Mouse (Mus musculus): Measurements from ENCODE around the gene Tnks1bp1. TPM values are rescaled to one million over a fixed set of nuclear protein-coding genes. Genes with fewer than 3 reads are reported as not detected.

The Tnks1bp1 gene
- polyA plus RNA-seq, 1 experiment from 2014 or later = 35.5 TPM

DNA sequence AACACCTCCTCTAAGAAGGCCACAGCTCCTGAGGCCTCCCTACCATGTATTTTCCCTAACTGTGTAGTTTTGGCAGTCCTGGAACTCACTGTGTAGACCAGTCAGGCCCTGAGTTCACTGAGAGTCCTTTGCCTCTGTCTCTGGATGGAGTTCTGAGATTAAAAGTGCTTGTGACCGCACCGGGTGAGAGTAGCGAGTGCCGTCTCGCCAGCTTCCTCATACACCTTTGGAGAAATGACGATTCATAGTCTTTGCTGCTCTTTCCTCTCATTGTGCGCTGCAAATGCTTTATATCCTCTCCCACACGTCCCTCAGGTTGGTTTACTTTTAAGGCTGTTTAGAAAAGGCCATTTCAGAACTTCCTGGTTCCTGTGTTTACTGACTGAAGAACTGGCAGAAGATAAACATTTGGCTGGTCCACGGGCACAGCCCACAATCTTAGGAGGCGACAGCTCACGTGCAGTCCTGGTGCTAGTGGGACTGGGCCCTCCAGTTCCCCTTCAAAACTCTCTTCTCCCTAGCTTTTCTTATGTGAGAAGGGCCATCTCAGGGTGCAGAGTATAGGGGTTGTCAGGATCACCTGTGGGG, 57.7 kb downstream of the Tnks1bp1 start:
- H3K4me3 ChIP-seq (replicated peaks) = no peak overlapping the region
- peak overlapping the region; percentile 41 for H3K27ac ChIP-seq
- H3K9me3 ChIP-seq = no peaks in the 10 kb centered on the region
- peak; percentile 34 for ATAC-seq
- no peaks in the 10 kb centered on the region for H3K36me3 ChIP-seq
- H3K27me3 ChIP-seq (replicated peaks) = no peaks in the 10 kb centered on the region
- WGBS = 17% methylated on average over 11 of the region's 11 CpGs
- no peak overlapping the region for H3K9ac ChIP-seq
- H3K4me1 ChIP-seq (replicated peaks) = peaks cover 15% of the 10 kb centered on the region
- H3K4me2 ChIP-seq (replicated peaks) = no peak overlapping the region

- 52% methylated on average over 7 of the region's 7 CpGs for WGBS
- H3K27ac ChIP-seq = peak overlapping the region; percentile 41; the same call in 1 of the 2 replicates
- ATAC-seq = no peak; the same call in 1 of the 2 replicates
Observed at GRCm38 (mm10) chr2:85106068-85106790, 58.4 kb downstream of the Tnks1bp1 start.

DNA sequence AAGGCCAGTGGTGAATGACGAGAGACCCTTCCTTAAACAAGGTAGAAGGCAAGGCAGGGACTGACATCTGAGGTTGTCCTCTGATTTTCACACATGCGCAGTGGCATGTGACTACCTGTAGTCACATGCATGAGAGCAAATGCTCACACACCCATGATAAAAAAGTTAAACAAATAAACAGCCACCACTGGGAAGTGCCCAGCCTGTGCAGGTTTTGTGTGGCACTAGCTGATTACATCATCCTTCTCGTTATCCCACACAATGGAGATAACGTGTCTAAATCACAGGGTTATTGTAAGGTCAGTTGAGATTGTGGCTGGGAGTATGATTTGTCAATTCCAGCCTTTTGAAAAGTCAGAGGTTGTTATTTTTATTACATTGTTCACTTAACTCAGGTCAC, 59.1 kb downstream of the Tnks1bp1 start:
- no peak overlapping the region for H3K9ac ChIP-seq
- peak overlapping the region; percentile 41; the same call in 1 of the 2 replicates for H3K27ac ChIP-seq
- H3K27me3 ChIP-seq (replicated peaks) = no peaks in the 10 kb centered on the region
- H3K36me3 ChIP-seq = no peaks in the 10 kb centered on the region
- no peak overlapping the region for H3K4me3 ChIP-seq (replicated peaks)
- ATAC-seq = peak; percentile 95
- WGBS = 47% methylated on average over 4 of the region's 4 CpGs
- H3K9me3 ChIP-seq = no peaks in the 10 kb centered on the region
- peaks cover 15% of the 10 kb centered on the region for H3K4me1 ChIP-seq (replicated peaks)
- no peak overlapping the region for H3K4me2 ChIP-seq (replicated peaks)

More at GRCm38 (mm10) chr2:85106068-85106790, 58.4 kb downstream of the Tnks1bp1 start:
- no peaks in the 10 kb centered on the region for H3K36me3 ChIP-seq
- no peak overlapping the region for H3K9ac ChIP-seq
- H3K4me3 ChIP-seq (replicated peaks) = no peak overlapping the region
- H3K9me3 ChIP-seq = no peaks in the 10 kb centered on the region
- H3K4me2 ChIP-seq (replicated peaks) = no peak overlapping the region
- no peaks in the 10 kb centered on the region for H3K27me3 ChIP-seq (replicated peaks)
- H3K4me1 ChIP-seq (replicated peaks) = peaks cover 15% of the 10 kb centered on the region

- H3K36me3 ChIP-seq = no peaks in the 10 kb centered on the region
- no peak overlapping the region for H3K9ac ChIP-seq
- no peaks in the 10 kb centered on the region for H3K27me3 ChIP-seq (replicated peaks)
- no peak overlapping the region for H3K27ac ChIP-seq
- peaks cover 15% of the 10 kb centered on the region for H3K4me1 ChIP-seq (replicated peaks)
- no peak overlapping the region for H3K4me2 ChIP-seq (replicated peaks)
- WGBS = 82% methylated on average over 9 of the region's 9 CpGs
- no peak for ATAC-seq
- no peak overlapping the region for H3K4me3 ChIP-seq (replicated peaks)
- H3K9me3 ChIP-seq = no peaks in the 10 kb centered on the region
Observed at GRCm38 (mm10) chr2:85110288-85110875, 62.6 kb downstream of the Tnks1bp1 start.

Other genes starting within 250 kb of the Tnks1bp1 start
- 46.5 TPM in 2 replicates for gene Ube2l6, start 249.2 kb upstream of the Tnks1bp1 start, polyA plus RNA-seq (2015; fragmentation: Nextera tagmentation; extraction: Ambion mirVana)
- 0.08 and 0.13 TPM in 2 replicates for gene Smtnl1, start 225.4 kb upstream of the Tnks1bp1 start, polyA plus RNA-seq (2015; fragmentation: Nextera tagmentation; extraction: Ambion mirVana)
- gene Timm10, start 221.0 kb upstream of the Tnks1bp1 start, polyA plus RNA-seq (2015; fragmentation: Nextera tagmentation; extraction: Ambion mirVana) = 56.1 and 67.2 TPM in 2 replicates
- 15.0 and 16.3 TPM in 2 replicates for gene Slc43a1, start 209.2 kb upstream of the Tnks1bp1 start, polyA plus RNA-seq (2015; fragmentation: Nextera tagmentation; extraction: Ambion mirVana)
- 1.2 and 1.7 TPM in 2 replicates for gene Rtn4rl2, start 161.3 kb upstream of the Tnks1bp1 start, polyA plus RNA-seq (2015; fragmentation: Nextera tagmentation; extraction: Ambion mirVana)
- 45.4 and 48.2 TPM in 2 replicates for gene Slc43a3, start 111.4 kb upstream of the Tnks1bp1 start, polyA plus RNA-seq (2015; fragmentation: Nextera tagmentation; extraction: Ambion mirVana)
- gene Prg2, start 67.6 kb upstream of the Tnks1bp1 start, polyA plus RNA-seq (2015; fragmentation: Nextera tagmentation; extraction: Ambion mirVana) = 0.48 and 0.75 TPM in 2 replicates
- not detected in 2 replicates for gene Prg3, start 59.8 kb upstream of the Tnks1bp1 start, polyA plus RNA-seq (2015; fragmentation: Nextera tagmentation; extraction: Ambion mirVana)
- gene Ssrp1, start 10.8 kb upstream of the Tnks1bp1 start, polyA plus RNA-seq (2015; fragmentation: Nextera tagmentation; extraction: Ambion mirVana) = 256 and 258 TPM in 2 replicates
- gene P2rx3, start 10.6 kb upstream of the Tnks1bp1 start, polyA plus RNA-seq (2015; fragmentation: Nextera tagmentation; extraction: Ambion mirVana) = 1.0 and 1.4 TPM in 2 replicates
- 59.6 and 64.8 TPM in 2 replicates for gene Aplnr, start 88.2 kb downstream of the Tnks1bp1 start, polyA plus RNA-seq (2015; fragmentation: Nextera tagmentation; extraction: Ambion mirVana)
- 4.2 and 4.4 TPM in 2 replicates for gene Lrrc55, start 149.2 kb downstream of the Tnks1bp1 start, polyA plus RNA-seq (2015; fragmentation: Nextera tagmentation; extraction: Ambion mirVana)

Data from intestine, embryonic 15.5 days (tissue).